Mouse (Mus musculus): ENCODE data around the gene B4galt7. TPM values are rescaled to one million over a fixed set of nuclear protein-coding genes. Genes with fewer than 3 reads are reported as not detected.
"Not testable (repeated sequence)": the region's sequence is repeated elsewhere in the genome, so short reads cannot be mapped to it uniquely, and the experiment has no call there.

Gene B4galt7
- 10 to 100 TPM; 24.7 to 25.8 TPM for total RNA-seq (2021)
- long read RNA-seq, experiment 1, transcript B4galt7-201 (6 exons, 2,130 nt): major isoform, 40 of 56 reads
- long read RNA-seq, experiment 1, partial matches to known transcripts: 4 of 56 reads
- long read RNA-seq, experiment 1, other reads (novel, unspliced or antisense): 12 of 56 reads
- long read RNA-seq, experiment 2, transcript B4galt7-201 (6 exons, 2,130 nt): major isoform, 32 of 49 reads
- long read RNA-seq, experiment 2, partial matches to known transcripts: 2 of 49 reads
- long read RNA-seq, experiment 2, other reads (novel, unspliced or antisense): 15 of 49 reads

DNA sequence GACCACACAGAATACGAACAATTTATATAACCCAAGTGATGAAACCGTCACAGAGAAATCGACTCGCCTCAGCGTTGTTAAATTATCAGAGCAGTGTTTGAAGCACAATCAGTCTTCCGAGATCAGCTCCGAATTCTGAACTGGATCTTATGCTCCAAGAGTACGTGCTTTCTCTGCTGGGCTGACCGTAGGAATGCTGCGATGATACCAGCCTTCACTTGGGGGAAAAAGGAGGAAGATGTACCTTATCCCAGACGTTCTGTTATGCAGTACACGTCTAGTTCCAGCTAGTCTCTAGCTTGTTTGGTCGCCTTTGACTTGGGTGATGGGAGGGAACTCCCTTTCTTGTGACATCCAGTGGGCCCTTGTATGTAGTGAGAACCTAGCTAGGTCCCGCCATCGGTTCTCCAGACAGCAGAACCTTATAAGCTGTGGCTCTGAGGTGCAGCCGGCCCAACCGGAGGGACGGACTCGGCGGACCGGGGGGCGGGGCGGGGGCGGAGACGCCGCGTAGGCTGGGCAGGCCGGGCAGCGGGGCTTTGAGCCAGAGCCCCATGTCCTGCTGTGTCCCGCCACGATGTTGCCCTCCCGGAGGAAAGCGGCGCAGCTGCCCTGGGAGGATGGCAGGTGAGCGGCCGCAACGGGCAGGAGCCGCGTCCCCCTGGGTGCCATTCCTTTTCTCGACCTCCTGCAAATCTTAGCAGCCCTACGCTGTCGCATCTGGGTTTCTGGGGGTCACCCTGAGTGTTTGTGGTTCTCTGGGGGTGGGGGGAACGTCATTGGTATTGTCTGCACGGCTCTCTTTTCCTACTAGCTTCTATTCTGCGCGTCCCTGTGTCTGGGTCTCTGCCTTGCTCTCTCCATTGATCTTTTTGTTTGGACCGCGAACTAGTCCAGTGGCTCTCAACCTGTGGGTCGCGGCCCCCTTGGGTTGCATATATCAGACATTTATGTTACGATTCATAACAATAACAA lies at the start of gene B4galt7:
Gene B4galt7 (plus strand): TSS at position 331 of the 975 bp plus-strand sequence.
- H3K4me3 ChIP-seq: peak within 1 kb of the TSS; percentile 88
- H3K27ac ChIP-seq: peak within 1 kb of the TSS; percentile 89
- intact Hi-C loops (cut with DNase I): no loop called here
- peak; percentile 81 to 86 for DNase-seq (ENCODE audit: extremely low spot score in 1 of 2, low spot score in 2 of 2)
- no peak for TF ChIP-seq CTCF (IDR thresholded peaks at IDR 0.05)

- intact Hi-C loops (cut with DNase I): no loop called here
- no peak overlapping the region for H3K4me3 ChIP-seq
- DNase-seq (ENCODE audit: extremely low spot score in 1 of 2, low spot score in 2 of 2): no peak
- H3K27ac ChIP-seq: no peak overlapping the region
- TF ChIP-seq CTCF (IDR thresholded peaks at IDR 0.05): no peak
These were observed 43.8 kb upstream of the B4galt7 start for GRCm38 (mm10) chr13:55555921-55556320.

- DNase-seq (ENCODE audit: extremely low spot score in 1 of 2, low spot score in 2 of 2): no peak
- Histone ChIP-seq H3K27ac (no peak overlapping the region), H3K4me3 (no peak overlapping the region)
- intact Hi-C loops (cut with DNase I): no loop called here
- TF ChIP-seq CTCF (IDR thresholded peaks at IDR 0.05): no peak
These were observed 42.2 kb upstream of the B4galt7 start for GRCm38 (mm10) chr13:55557499-55557898.

- intact Hi-C loops (cut with DNase I): no loop called here
- Histone ChIP-seq H3K27ac (no peak overlapping the region), H3K4me3 (no peak overlapping the region)
- TF ChIP-seq CTCF (IDR thresholded peaks at IDR 0.05): no peak
- DNase-seq (ENCODE audit: extremely low spot score in 1 of 2, low spot score in 2 of 2): no peak
These were observed 36.3 kb upstream of the B4galt7 start for GRCm38 (mm10) chr13:55563266-55563879.

- no peak for DNase-seq (ENCODE audit: extremely low spot score in 1 of 2, low spot score in 2 of 2)
- no peak for TF ChIP-seq CTCF (IDR thresholded peaks at IDR 0.05)
- no peak overlapping the region for H3K27ac ChIP-seq
- H3K4me3 ChIP-seq: no peak overlapping the region
- intact Hi-C loops (cut with DNase I): no loop called here
These were observed 32.7 kb upstream of the B4galt7 start for GRCm38 (mm10) chr13:55567001-55567400.

- H3K4me3 ChIP-seq: no peak overlapping the region
- no peak for TF ChIP-seq CTCF (IDR thresholded peaks at IDR 0.05)
- DNase-seq (ENCODE audit: extremely low spot score in 1 of 2, low spot score in 2 of 2): no peak
- no peak overlapping the region for H3K27ac ChIP-seq
- intact Hi-C loops (cut with DNase I): no loop called here
These were observed 31.7 kb upstream of the B4galt7 start for GRCm38 (mm10) chr13:55567949-55568348.

GRCm38 (mm10) chr13:55568524-55568923 lies 31.2 kb upstream of the B4galt7 start:
- DNase-seq (ENCODE audit: extremely low spot score in 1 of 2, low spot score in 2 of 2); H3K27ac ChIP-seq; intact Hi-C loops (cut with DNase I); H3K4me3 ChIP-seq: not testable (repeated sequence)

GRCm38 (mm10) chr13:55569726-55570285 lies 29.9 kb upstream of the B4galt7 start:
- peak; percentile 25 to 26 for DNase-seq (ENCODE audit: extremely low spot score in 1 of 2, low spot score in 2 of 2)

GRCm38 (mm10) chr13:55570286-55570973 lies 29.3 kb upstream of the B4galt7 start:
- Histone ChIP-seq H3K27ac (peak overlapping the region; percentile 76), H3K4me3 (peak overlapping the region; percentile 92)
- DNase-seq (ENCODE audit: extremely low spot score in 1 of 2, low spot score in 2 of 2): peak in 1 of 2 experiments; percentile 37
- intact Hi-C loops (cut with DNase I): loop anchor here (2.0 kb wide), 1 partner anchor 22 kb away; no protein-coding TSS in a partner anchor
- no peak for TF ChIP-seq CTCF (IDR thresholded peaks at IDR 0.05)

More at GRCm38 (mm10) chr13:55569726-55570285, 29.9 kb upstream of the B4galt7 start:
- TF ChIP-seq CTCF (IDR thresholded peaks at IDR 0.05): no peak
- intact Hi-C loops (cut with DNase I): loop anchor here (2.0 kb wide), 1 partner anchor 23 kb away; no protein-coding TSS in a partner anchor
- H3K27ac ChIP-seq: no peak overlapping the region; the same call in 1 of the 2 replicates
- peak overlapping the region; percentile 92 for H3K4me3 ChIP-seq

GRCm38 (mm10) chr13:55571027-55571751 lies 28.5 kb upstream of the B4galt7 start, which contains the start of gene Fam193b:
Fam193b (minus strand) TSS chr13:55571120.
- intact Hi-C loops (cut with DNase I): loop anchor here (2.0 kb wide), 1 partner anchor 22 kb away; no protein-coding TSS in a partner anchor
- peak within 1 kb of the TSS; percentile 88 for H3K27ac ChIP-seq
- no peak for TF ChIP-seq CTCF (IDR thresholded peaks at IDR 0.05)
- peak within 1 kb of the TSS; percentile 92 for H3K4me3 ChIP-seq
- peak; percentile 94 for DNase-seq (ENCODE audit: extremely low spot score in 1 of 2, low spot score in 2 of 2)
